Mouse (Mus musculus): Measurements from ENCODE around the gene Zfp644. TPM values are rescaled to one million over a fixed set of nuclear protein-coding genes. Genes with fewer than 3 reads are reported as not detected.

Gene Zfp644
- polyA plus RNA-seq, 2 experiments from 2014 or later, result 30.0 to 36.1 TPM

GRCm38 (mm10) chr5:106594388-106594787, 102.7 kb downstream of the Zfp644 start:
- ATAC-seq, result no peak

GRCm38 (mm10) chr5:106590686-106591085, 106.4 kb downstream of the Zfp644 start:
- ATAC-seq, result no peak

GRCm38 (mm10) chr5:106589670-106590069, 107.4 kb downstream of the Zfp644 start:
- ATAC-seq, result no peak

GRCm38 (mm10) chr5:106589006-106589405, 108.1 kb downstream of the Zfp644 start:
- no peak for ATAC-seq

DNA sequence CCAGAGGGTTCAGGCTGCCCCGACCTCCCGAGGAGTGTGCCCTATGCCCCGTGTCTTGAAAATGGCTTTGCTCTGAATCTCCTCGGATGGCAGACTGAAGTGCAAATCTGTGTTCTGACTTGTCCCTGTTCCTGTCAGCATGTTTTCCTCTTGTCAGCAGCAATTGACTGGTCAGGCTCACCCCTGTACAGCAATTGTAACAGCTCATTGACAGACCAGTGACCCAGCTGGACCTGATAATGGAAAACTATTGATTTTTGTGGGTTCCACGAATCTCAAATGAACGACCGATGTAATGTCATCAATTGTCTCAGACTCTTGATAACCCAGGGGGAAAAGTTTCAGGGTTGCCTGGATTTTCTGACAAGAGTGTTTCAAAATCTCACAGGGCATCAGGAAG, 116.1 kb downstream of the Zfp644 start:
- no peak for ATAC-seq

- ATAC-seq, result no peak
Measured at GRCm38 (mm10) chr5:106577237-106577888, 119.7 kb downstream of the Zfp644 start.

DNA sequence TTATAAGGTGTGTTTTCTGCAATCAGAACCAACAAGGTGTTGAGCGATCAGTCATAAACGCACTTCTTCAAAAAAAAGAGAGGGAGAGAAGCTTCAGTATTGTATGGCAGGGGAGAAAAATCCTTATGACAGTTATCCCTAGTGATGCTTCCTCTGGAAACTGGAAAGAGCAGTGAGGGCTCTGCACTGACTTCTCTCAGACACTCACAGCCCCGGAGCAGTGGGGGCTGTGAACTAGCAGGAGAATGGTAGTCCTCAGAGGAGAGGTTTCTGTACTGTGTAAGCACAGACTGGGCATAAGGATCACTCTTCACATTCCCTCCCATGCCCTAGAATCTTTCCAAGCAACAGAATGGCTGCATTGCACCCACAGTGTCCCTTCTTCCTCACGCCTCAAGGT, 122.0 kb downstream of the Zfp644 start:
- ATAC-seq, result no peak

GRCm38 (mm10) chr5:106574560-106574946, 122.5 kb downstream of the Zfp644 start:
- peak; percentile 69 for ATAC-seq

GRCm38 (mm10) chr5:106573742-106574559, 123.1 kb downstream of the Zfp644 start:
- no peak for ATAC-seq

Other genes starting within 250 kb of the Zfp644 start
- not detected for gene Barhl2, start 239.1 kb downstream of the Zfp644 start, polyA plus RNA-seq (2017; shearing (Covaris generic))
- not detected for gene Gm17304, start 88.2 kb downstream of the Zfp644 start, polyA plus RNA-seq (2017; shearing (Covaris generic))
- not detected for gene Hfm1, start 229.0 kb upstream of the Zfp644 start, polyA plus RNA-seq (2017; shearing (Covaris generic))